Mouse (Mus musculus): ENCODE measurements around the gene Acbd7. TPM values are rescaled to one million over a fixed set of nuclear protein-coding genes. Genes with fewer than 3 reads are reported as not detected.

Gene Acbd7
- under 1 TPM in 1 of 2 experiments, not detected in 1; 0.18 TPM for polyA plus RNA-seq (2012; fragmentation: generic; extraction: Trizol)

GRCm38 (mm10) chr2:3335611-3336301, at the start of gene Acbd7:
Gene Acbd7, plus strand, starts transcription at chr2:3336168.

GRCm38 (mm10) chr2:3332484-3333242, 3.3 kb upstream of the Acbd7 start, which contains the start of gene Rpp38:
Gene Rpp38, minus strand, starts transcription at chr2:3332643.

Other genes starting within 250 kb of the Acbd7 start
- gene Fam171a1, start 221.9 kb upstream of the Acbd7 start, polyA plus RNA-seq (2012; fragmentation: generic; extraction: Trizol) = 10 to 100 TPM in 1 of 2 experiments, 1 to 10 TPM in 1; 6.0 to 18.8 TPM
- 1 to 10 TPM; 8.5 to 8.9 TPM for gene Nmt2, start 52.0 kb upstream of the Acbd7 start, polyA plus RNA-seq (2012; fragmentation: generic; extraction: Trizol)
- 1 to 10 TPM; 1.1 to 6.5 TPM for gene Rpp38, start 3.5 kb upstream of the Acbd7 start, polyA plus RNA-seq (2012; fragmentation: generic; extraction: Trizol)
- not detected for gene Olah, start 61.0 kb downstream of the Acbd7 start, polyA plus RNA-seq (2012; fragmentation: generic; extraction: Trizol)
- gene Meig1, start 86.5 kb downstream of the Acbd7 start, polyA plus RNA-seq (2012; fragmentation: generic; extraction: Trizol) = under 1 TPM in 1 of 2 experiments, not detected in 1; 0.06 TPM
- gene Dclre1c, start 88.0 kb downstream of the Acbd7 start, polyA plus RNA-seq (2012; fragmentation: generic; extraction: Trizol) = under 1 TPM; 0.08 to 0.79 TPM
- 1 to 10 TPM in 1 of 2 experiments, under 1 TPM in 1; 0.41 to 1.1 TPM for gene Suv39h2, start 138.9 kb downstream of the Acbd7 start, polyA plus RNA-seq (2012; fragmentation: generic; extraction: Trizol)
- under 1 TPM; 0.21 to 0.91 TPM for gene Gm45902, start 176.6 kb downstream of the Acbd7 start, polyA plus RNA-seq (2012; fragmentation: generic; extraction: Trizol)
- 10 to 100 TPM in 1 of 2 experiments, 1 to 10 TPM in 1; 6.0 to 24.3 TPM for gene Hspa14, start 176.6 kb downstream of the Acbd7 start, polyA plus RNA-seq (2012; fragmentation: generic; extraction: Trizol)
- gene Cdnf, start 176.9 kb downstream of the Acbd7 start, polyA plus RNA-seq (2012; fragmentation: generic; extraction: Trizol) = under 1 TPM; 0.12 to 0.90 TPM
- 10 to 100 TPM in 1 of 2 experiments, 1 to 10 TPM in 1; 2.1 to 20.7 TPM for gene Fam107b, start 234.3 kb downstream of the Acbd7 start, polyA plus RNA-seq (2012; fragmentation: generic; extraction: Trizol)